Mouse (Mus musculus): Measurements from ENCODE around the gene Znrf2. TPM values are rescaled to one million over a fixed set of nuclear protein-coding genes. Genes with fewer than 3 reads are reported as not detected.

Gene Znrf2
- polyA plus RNA-seq, 1 experiment from 2014 or later: 2.4 TPM

- H3K27me3 ChIP-seq (replicated peaks): no peaks in the 10 kb centered on the region
- no peak overlapping the region for H3K4me2 ChIP-seq
- peaks cover 21% of the 10 kb centered on the region for H3K4me1 ChIP-seq
- no peaks in the 10 kb centered on the region for H3K9me3 ChIP-seq
- H3K27ac ChIP-seq (replicated peaks): no peak overlapping the region
- no peak for ATAC-seq (ENCODE audit: extremely low read depth, insufficient number of reproducible peaks, low FRiP score, low TSS enrichment)
- H3K9ac ChIP-seq: no peak overlapping the region
- no peak overlapping the region for H3K4me3 ChIP-seq
- H3K36me3 ChIP-seq: peaks cover 8% of the 10 kb centered on the region
- WGBS: 75% methylated on average over 2 of the region's 2 CpGs
Measured at GRCm38 (mm10) chr6:54883424-54883823, 66.7 kb downstream of the Znrf2 start.

GRCm38 (mm10) chr6:54886195-54886594 lies 69.5 kb downstream of the Znrf2 start:
- Histone ChIP-seq H3K36me3 (peaks cover 3% of the 10 kb centered on the region; the same call in 1 of the 2 replicates), H3K4me1 (peaks cover 5% of the 10 kb centered on the region), H3K27ac (replicated peaks) (no peak overlapping the region), H3K4me3 (no peak overlapping the region), H3K9me3 (no peaks in the 10 kb centered on the region), H3K27me3 (replicated peaks) (no peaks in the 10 kb centered on the region), H3K9ac (no peak overlapping the region), H3K4me2 (no peak overlapping the region)
- WGBS: 75% methylated on average over 7 of the region's 7 CpGs
- no peak for ATAC-seq (ENCODE audit: extremely low read depth, insufficient number of reproducible peaks, low FRiP score, low TSS enrichment)

GRCm38 (mm10) chr6:54890221-54890620 lies 73.5 kb downstream of the Znrf2 start:
- H3K9ac ChIP-seq: no peak overlapping the region
- H3K4me2 ChIP-seq: no peak overlapping the region
- H3K36me3 ChIP-seq: peaks cover 7% of the 10 kb centered on the region; the same call in 1 of the 2 replicates
- H3K27me3 ChIP-seq (replicated peaks): no peaks in the 10 kb centered on the region
- H3K4me1 ChIP-seq: peaks cover 5% of the 10 kb centered on the region
- 89% methylated on average over 9 of the region's 9 CpGs for WGBS
- no peak for ATAC-seq (ENCODE audit: extremely low read depth, insufficient number of reproducible peaks, low FRiP score, low TSS enrichment)
- no peaks in the 10 kb centered on the region for H3K9me3 ChIP-seq
- no peak overlapping the region for H3K27ac ChIP-seq (replicated peaks)
- no peak overlapping the region for H3K4me3 ChIP-seq

GRCm38 (mm10) chr6:54891384-54891783 lies 74.7 kb downstream of the Znrf2 start:
- no peak overlapping the region for H3K4me2 ChIP-seq
- H3K27ac ChIP-seq (replicated peaks): no peak overlapping the region
- no peak overlapping the region for H3K4me3 ChIP-seq
- peaks cover under 1% of the 10 kb centered on the region; the same call in 1 of the 2 replicates for H3K4me1 ChIP-seq
- no peak overlapping the region for H3K9ac ChIP-seq
- no peaks in the 10 kb centered on the region for H3K9me3 ChIP-seq
- ATAC-seq (ENCODE audit: extremely low read depth, insufficient number of reproducible peaks, low FRiP score, low TSS enrichment): no peak
- H3K27me3 ChIP-seq (replicated peaks): no peaks in the 10 kb centered on the region
- WGBS: 86% methylated on average over 3 of the region's 3 CpGs
- H3K36me3 ChIP-seq: peaks cover 7% of the 10 kb centered on the region; the same call in 1 of the 2 replicates

GRCm38 (mm10) chr6:54900256-54900655 lies 83.5 kb downstream of the Znrf2 start:
- Histone ChIP-seq H3K27ac (replicated peaks) (no peak overlapping the region), H3K4me3 (no peak overlapping the region), H3K27me3 (replicated peaks) (no peaks in the 10 kb centered on the region), H3K4me1 (peaks cover 8% of the 10 kb centered on the region), H3K4me2 (no peak overlapping the region), H3K9ac (no peak overlapping the region), H3K9me3 (no peaks in the 10 kb centered on the region), H3K36me3 (no peaks in the 10 kb centered on the region)
- ATAC-seq (ENCODE audit: extremely low read depth, insufficient number of reproducible peaks, low FRiP score, low TSS enrichment): no peak
- WGBS: 84% methylated on average over 2 of the region's 2 CpGs

GRCm38 (mm10) chr6:54902547-54902946 lies 85.8 kb downstream of the Znrf2 start:
- H3K27me3 ChIP-seq (replicated peaks): no peaks in the 10 kb centered on the region
- no peak overlapping the region for H3K4me2 ChIP-seq
- no peaks in the 10 kb centered on the region for H3K36me3 ChIP-seq
- no peak overlapping the region for H3K4me3 ChIP-seq
- WGBS: 83% methylated on average over 2 of the region's 2 CpGs
- no peak for ATAC-seq (ENCODE audit: extremely low read depth, insufficient number of reproducible peaks, low FRiP score, low TSS enrichment)
- H3K9ac ChIP-seq: no peak overlapping the region
- H3K4me1 ChIP-seq: no peaks in the 10 kb centered on the region
- no peaks in the 10 kb centered on the region for H3K9me3 ChIP-seq
- no peak overlapping the region for H3K27ac ChIP-seq (replicated peaks)

- WGBS: 86% methylated on average over 10 of the region's 10 CpGs
- no peak overlapping the region for H3K27ac ChIP-seq (replicated peaks)
- no peak overlapping the region for H3K4me2 ChIP-seq
Measured at GRCm38 (mm10) chr6:54906053-54907040, 89.6 kb downstream of the Znrf2 start.

GRCm38 (mm10) chr6:54914977-54915376 lies 98.3 kb downstream of the Znrf2 start:
- H3K9me3 ChIP-seq: no peaks in the 10 kb centered on the region
- H3K36me3 ChIP-seq: no peaks in the 10 kb centered on the region
- no peak overlapping the region for H3K27ac ChIP-seq (replicated peaks)
- no peak for ATAC-seq (ENCODE audit: extremely low read depth, insufficient number of reproducible peaks, low FRiP score, low TSS enrichment)
- H3K9ac ChIP-seq: no peak overlapping the region
- H3K4me3 ChIP-seq: no peak overlapping the region
- H3K4me1 ChIP-seq: no peaks in the 10 kb centered on the region
- WGBS: 62% methylated on average over 4 of the region's 4 CpGs
- H3K27me3 ChIP-seq (replicated peaks): no peaks in the 10 kb centered on the region
- no peak overlapping the region for H3K4me2 ChIP-seq

More at GRCm38 (mm10) chr6:54906053-54907040, 89.6 kb downstream of the Znrf2 start:
- Histone ChIP-seq H3K9ac (no peak overlapping the region), H3K9me3 (no peaks in the 10 kb centered on the region), H3K36me3 (no peaks in the 10 kb centered on the region), H3K4me3 (no peak overlapping the region), H3K4me1 (no peaks in the 10 kb centered on the region), H3K27me3 (replicated peaks) (no peaks in the 10 kb centered on the region)
- ATAC-seq (ENCODE audit: extremely low read depth, insufficient number of reproducible peaks, low FRiP score, low TSS enrichment): no peak

GRCm38 (mm10) chr6:54916163-54916562 lies 99.4 kb downstream of the Znrf2 start:
- H3K9me3 ChIP-seq: no peaks in the 10 kb centered on the region
- H3K27ac ChIP-seq (replicated peaks): no peak overlapping the region
- no peak overlapping the region for H3K9ac ChIP-seq
- H3K4me3 ChIP-seq: no peak overlapping the region
- no peaks in the 10 kb centered on the region for H3K36me3 ChIP-seq
- no peaks in the 10 kb centered on the region for H3K27me3 ChIP-seq (replicated peaks)
- H3K4me2 ChIP-seq: no peak overlapping the region
- ATAC-seq (ENCODE audit: extremely low read depth, insufficient number of reproducible peaks, low FRiP score, low TSS enrichment): no peak
- 39% methylated on average over 4 of the region's 4 CpGs for WGBS
- no peaks in the 10 kb centered on the region for H3K4me1 ChIP-seq

- H3K9me3 ChIP-seq: no peaks in the 10 kb centered on the region
- H3K27ac ChIP-seq (replicated peaks): no peak overlapping the region
- no peaks in the 10 kb centered on the region for H3K36me3 ChIP-seq
- no peaks in the 10 kb centered on the region for H3K27me3 ChIP-seq (replicated peaks)
- no peak overlapping the region for H3K9ac ChIP-seq
- WGBS: 58% methylated on average over 4 of the region's 4 CpGs
- H3K4me2 ChIP-seq: no peak overlapping the region
- no peak for ATAC-seq (ENCODE audit: extremely low read depth, insufficient number of reproducible peaks, low FRiP score, low TSS enrichment)
- no peaks in the 10 kb centered on the region for H3K4me1 ChIP-seq
- H3K4me3 ChIP-seq: no peak overlapping the region
Measured at GRCm38 (mm10) chr6:54916941-54917340, 100.2 kb downstream of the Znrf2 start.

GRCm38 (mm10) chr6:54917523-54917922 lies 100.8 kb downstream of the Znrf2 start:
- H3K4me2 ChIP-seq: no peak overlapping the region
- ATAC-seq (ENCODE audit: extremely low read depth, insufficient number of reproducible peaks, low FRiP score, low TSS enrichment): no peak
- H3K27me3 ChIP-seq (replicated peaks): no peaks in the 10 kb centered on the region
- no peak overlapping the region for H3K4me3 ChIP-seq
- H3K9me3 ChIP-seq: no peaks in the 10 kb centered on the region
- H3K36me3 ChIP-seq: no peaks in the 10 kb centered on the region
- no peaks in the 10 kb centered on the region for H3K4me1 ChIP-seq
- H3K27ac ChIP-seq (replicated peaks): no peak overlapping the region
- H3K9ac ChIP-seq: no peak overlapping the region
- WGBS: 29% methylated on average over 4 of the region's 4 CpGs

- no peak overlapping the region for H3K4me3 ChIP-seq
- H3K27ac ChIP-seq (replicated peaks): no peak overlapping the region
- no peak overlapping the region for H3K9ac ChIP-seq
- no peaks in the 10 kb centered on the region for H3K9me3 ChIP-seq
- H3K27me3 ChIP-seq (replicated peaks): no peaks in the 10 kb centered on the region
- 77% methylated on average over 5 of the region's 5 CpGs for WGBS
- no peak for ATAC-seq (ENCODE audit: extremely low read depth, insufficient number of reproducible peaks, low FRiP score, low TSS enrichment)
- no peak overlapping the region for H3K4me2 ChIP-seq
- no peaks in the 10 kb centered on the region for H3K36me3 ChIP-seq
- H3K4me1 ChIP-seq: no peaks in the 10 kb centered on the region
Measured at GRCm38 (mm10) chr6:54918521-54918920, 101.8 kb downstream of the Znrf2 start.
